Mouse (Mus musculus): Measurements from ENCODE around the gene 1700061G19Rik. TPM values are rescaled to one million over a fixed set of nuclear protein-coding genes. Genes with fewer than 3 reads are reported as not detected.

The 1700061G19Rik gene
- polyA plus RNA-seq, 1 experiment from 2014 or later = 0.26 TPM

DNA sequence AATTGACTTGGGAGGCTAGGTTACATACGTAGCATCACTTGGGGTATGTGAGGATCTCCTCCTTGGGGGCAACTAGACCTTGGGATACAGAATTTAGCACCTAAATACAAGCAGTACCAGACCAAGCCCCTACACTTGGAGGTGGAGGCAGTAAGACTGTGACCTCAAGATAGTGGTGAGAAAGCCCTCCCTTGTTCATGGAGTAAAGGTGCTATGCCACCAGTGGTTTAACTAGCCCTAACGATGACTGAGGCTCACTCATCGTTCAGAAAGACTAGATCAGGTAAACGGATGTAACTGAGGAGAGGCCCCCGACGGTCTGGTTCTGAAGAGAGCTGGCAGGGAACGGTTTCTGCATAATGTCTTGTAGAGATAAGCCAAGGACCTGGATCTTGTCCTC, 61.5 kb downstream of the 1700061G19Rik start:
- H3K36me3 ChIP-seq (ENCODE audit: control insufficient read depth, insufficient read depth, low read length) = no peaks in the 10 kb centered on the region
- no peak overlapping the region for H3K27ac ChIP-seq (ENCODE audit: low read depth, low read length)
- no peak for ATAC-seq (replicated peaks; ENCODE audit: insufficient number of reproducible peaks, low FRiP score, low TSS enrichment)
- H3K4me3 ChIP-seq (ENCODE audit: low read depth, low read length) = no peak overlapping the region
- no peak overlapping the region for H3K4me2 ChIP-seq
- no peak overlapping the region for H3K9ac ChIP-seq (ENCODE audit: low read depth, low read length)
- no peaks in the 10 kb centered on the region for H3K27me3 ChIP-seq (ENCODE audit: control insufficient read depth, insufficient read depth, low read length)
- peaks cover 18% of the 10 kb centered on the region for H3K4me1 ChIP-seq (ENCODE audit: control insufficient read depth, insufficient read depth, low read length)
- WGBS (ENCODE audit: insufficient replicate concordance) = 84% methylated on average over 7 of the region's 7 CpGs
- no peaks in the 10 kb centered on the region for H3K9me3 ChIP-seq (replicated peaks; ENCODE audit: control insufficient read depth, low read length)

Other genes starting within 250 kb of the 1700061G19Rik start
- gene Lonp1, start 248.6 kb upstream of the 1700061G19Rik start, polyA plus RNA-seq (2014; fragmentation: Nextera tagmentation; extraction: Ambion mirVana) = 54.1 and 62.2 TPM in 2 replicates
- gene Catsperd, start 247.3 kb upstream of the 1700061G19Rik start, polyA plus RNA-seq (2014; fragmentation: Nextera tagmentation; extraction: Ambion mirVana) = 0.20 and 0.42 TPM in 2 replicates
- 65.9 and 66.2 TPM in 2 replicates for gene Ranbp3, start 202.2 kb upstream of the 1700061G19Rik start, polyA plus RNA-seq (2014; fragmentation: Nextera tagmentation; extraction: Ambion mirVana)
- gene Ndufa11, start 157.7 kb upstream of the 1700061G19Rik start, polyA plus RNA-seq (2014; fragmentation: Nextera tagmentation; extraction: Ambion mirVana) = 651 and 677 TPM in 2 replicates
- 11.9 and 13.4 TPM in 2 replicates for gene Vmac, start 157.5 kb upstream of the 1700061G19Rik start, polyA plus RNA-seq (2014; fragmentation: Nextera tagmentation; extraction: Ambion mirVana)
- 4.6 and 5.2 TPM in 2 replicates for gene Nrtn, start 117.9 kb upstream of the 1700061G19Rik start, polyA plus RNA-seq (2014; fragmentation: Nextera tagmentation; extraction: Ambion mirVana)
- 28.4 and 32.1 TPM in 2 replicates for gene Dus3l, start 110.7 kb upstream of the 1700061G19Rik start, polyA plus RNA-seq (2014; fragmentation: Nextera tagmentation; extraction: Ambion mirVana)
- 0.97 and 1.0 TPM in 2 replicates for gene Prr22, start 105.2 kb upstream of the 1700061G19Rik start, polyA plus RNA-seq (2014; fragmentation: Nextera tagmentation; extraction: Ambion mirVana)
- gene Rfx2, start 44.5 kb upstream of the 1700061G19Rik start, polyA plus RNA-seq (2014; fragmentation: Nextera tagmentation; extraction: Ambion mirVana) = 3.2 and 3.3 TPM in 2 replicates
- gene Acsbg2, start 1.0 kb upstream of the 1700061G19Rik start, polyA plus RNA-seq (2014; fragmentation: Nextera tagmentation; extraction: Ambion mirVana) = not detected in 2 replicates
- gene Mllt1, start 59.9 kb downstream of the 1700061G19Rik start, polyA plus RNA-seq (2014; fragmentation: Nextera tagmentation; extraction: Ambion mirVana) = 14.2 and 20.1 TPM in 2 replicates
- not detected in 2 replicates for gene Acer1, start 106.6 kb downstream of the 1700061G19Rik start, polyA plus RNA-seq (2014; fragmentation: Nextera tagmentation; extraction: Ambion mirVana)
- gene Clpp, start 114.8 kb downstream of the 1700061G19Rik start, polyA plus RNA-seq (2014; fragmentation: Nextera tagmentation; extraction: Ambion mirVana) = 124 and 130 TPM in 2 replicates
- 49.4 and 50.8 TPM in 2 replicates for gene Alkbh7, start 121.9 kb downstream of the 1700061G19Rik start, polyA plus RNA-seq (2014; fragmentation: Nextera tagmentation; extraction: Ambion mirVana)
- 0.50 and 0.72 TPM in 2 replicates for gene Pspn, start 124.5 kb downstream of the 1700061G19Rik start, polyA plus RNA-seq (2014; fragmentation: Nextera tagmentation; extraction: Ambion mirVana)
- 40.0 and 41.3 TPM in 2 replicates for gene Gtf2f1, start 135.8 kb downstream of the 1700061G19Rik start, polyA plus RNA-seq (2014; fragmentation: Nextera tagmentation; extraction: Ambion mirVana)
- 0.17 and 0.18 TPM in 2 replicates for gene Gm17949, start 136.0 kb downstream of the 1700061G19Rik start, polyA plus RNA-seq (2014; fragmentation: Nextera tagmentation; extraction: Ambion mirVana)
- 28.8 and 33.5 TPM in 2 replicates for gene Khsrp, start 156.0 kb downstream of the 1700061G19Rik start, polyA plus RNA-seq (2014; fragmentation: Nextera tagmentation; extraction: Ambion mirVana)
- not detected in 2 replicates for gene Slc25a41, start 166.2 kb downstream of the 1700061G19Rik start, polyA plus RNA-seq (2014; fragmentation: Nextera tagmentation; extraction: Ambion mirVana)
- gene Crb3, start 183.6 kb downstream of the 1700061G19Rik start, polyA plus RNA-seq (2014; fragmentation: Nextera tagmentation; extraction: Ambion mirVana) = 0.31 and 0.72 TPM in 2 replicates
- gene Slc25a23, start 184.4 kb downstream of the 1700061G19Rik start, polyA plus RNA-seq (2014; fragmentation: Nextera tagmentation; extraction: Ambion mirVana) = 11.6 and 13.3 TPM in 2 replicates
- gene Dennd1c, start 203.0 kb downstream of the 1700061G19Rik start, polyA plus RNA-seq (2014; fragmentation: Nextera tagmentation; extraction: Ambion mirVana) = 0.49 and 0.58 TPM in 2 replicates
- gene Tubb4a, start 212.3 kb downstream of the 1700061G19Rik start, polyA plus RNA-seq (2014; fragmentation: Nextera tagmentation; extraction: Ambion mirVana) = 12.2 and 15.6 TPM in 2 replicates
- gene Tnfsf9, start 229.8 kb downstream of the 1700061G19Rik start, polyA plus RNA-seq (2014; fragmentation: Nextera tagmentation; extraction: Ambion mirVana) = 5.5 and 6.7 TPM in 2 replicates